Mouse (Mus musculus) heart, embryonic 10.5 days (tissue): Measurements from ENCODE around the gene Gal. TPM values are rescaled to one million over a fixed set of nuclear protein-coding genes. Genes with fewer than 3 reads are reported as not detected.

ENCODE experiments used
- DNase-seq: peaks from one replicate; pipeline ENCODE4 v3.0.0-alpha.2; 2017; ENCODE audit warnings: low spot score
- H3K27ac ChIP-seq: fragments of 300-500 bp; sonication (generic); 2 replicates; pipeline ENCODE4 v1.5.1; 2016; ENCODE audit warnings: mild to moderate bottlenecking
- H3K27me3 ChIP-seq: fragments of 300-500 bp; sonication (generic); 2 replicates; pipeline ENCODE4 v1.6.1; 2016; ENCODE audit warnings: mild to moderate bottlenecking; ENCODE audit not compliant: poor library complexity, insufficient read depth, severe bottlenecking
- H3K36me3 ChIP-seq: fragments of 300-500 bp; sonication (generic); 2 replicates; pipeline ENCODE4 v1.6.1; 2016; ENCODE audit warnings: mild to moderate bottlenecking, moderate library complexity
- H3K4me1 ChIP-seq: fragments of 300-500 bp; sonication (generic); 2 replicates; pipeline ENCODE4 v1.6.1; 2016; ENCODE audit warnings: mild to moderate bottlenecking
- H3K4me3 ChIP-seq: fragments of 300-500 bp; sonication (generic); 2 replicates; pipeline ENCODE4 v1.5.1; 2016; ENCODE audit warnings: mild to moderate bottlenecking, moderate library complexity
- H3K9me3 ChIP-seq: fragments of 300-500 bp; sonication (generic); 2 replicates; pipeline ENCODE4 v1.6.1; 2016; ENCODE audit warnings: mild to moderate bottlenecking, moderate library complexity
- WGBS: fragments of 180-500 bp; shearing (Covaris S2); methylation state at CpG from one replicate; pipeline ENCODE4 v1.1.7; 2016; 5-methylcytosine and 5-hydroxymethylcytosine counted together
- polyA plus RNA-seq: library from polyadenylated mRNA; unstranded; fragments of >200 nt; fragmentation: Nextera tagmentation; extraction: Ambion mirVana; gene quantifications from 2 replicates; pipeline ENCODE4 v1.2.1, GENCODE M21; 2016

Gene Gal
- polyA plus RNA-seq: 13.5 and 14.9 TPM in 2 replicates

DNA sequence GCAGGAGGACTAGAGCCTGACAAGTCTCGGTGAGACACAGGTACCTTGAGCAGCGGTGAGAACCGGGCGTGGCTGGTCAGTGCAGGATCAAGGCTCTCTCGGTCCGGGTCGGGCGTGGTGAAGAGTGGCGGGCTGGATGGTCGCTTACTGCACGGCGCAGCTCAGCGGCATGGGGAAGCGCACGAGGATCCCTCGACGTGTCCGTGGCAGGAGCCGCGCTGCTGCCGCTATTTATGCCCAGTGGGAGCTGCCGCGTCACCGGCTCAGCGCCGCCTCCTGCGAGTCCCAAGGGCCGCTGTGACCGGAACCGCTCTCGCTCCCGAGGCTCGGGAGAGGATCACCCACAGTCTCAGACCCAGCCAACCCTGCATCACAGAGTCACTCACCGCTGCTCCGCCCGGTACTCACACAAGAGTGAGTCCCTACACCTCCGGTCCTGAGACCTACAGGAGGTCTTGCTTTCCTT lies at the start of gene Gal:
TSS of gene Gal (minus strand) at position 277 of the 466 bp plus-strand sequence.
- Histone ChIP-seq H3K4me3 (peak within 1 kb of the TSS; percentile 58), H3K36me3 (no peaks in the 10 kb centered on the region), H3K4me1 (peaks cover 15% of the 10 kb centered on the region), H3K9me3 (no peaks in the 10 kb centered on the region), H3K27me3 (peaks cover 75% of the 10 kb centered on the region), H3K27ac (peak within 1 kb of the TSS; percentile 69)
- 3% methylated on average over 37 of the region's 37 CpGs for WGBS
- no peak for DNase-seq

DNA sequence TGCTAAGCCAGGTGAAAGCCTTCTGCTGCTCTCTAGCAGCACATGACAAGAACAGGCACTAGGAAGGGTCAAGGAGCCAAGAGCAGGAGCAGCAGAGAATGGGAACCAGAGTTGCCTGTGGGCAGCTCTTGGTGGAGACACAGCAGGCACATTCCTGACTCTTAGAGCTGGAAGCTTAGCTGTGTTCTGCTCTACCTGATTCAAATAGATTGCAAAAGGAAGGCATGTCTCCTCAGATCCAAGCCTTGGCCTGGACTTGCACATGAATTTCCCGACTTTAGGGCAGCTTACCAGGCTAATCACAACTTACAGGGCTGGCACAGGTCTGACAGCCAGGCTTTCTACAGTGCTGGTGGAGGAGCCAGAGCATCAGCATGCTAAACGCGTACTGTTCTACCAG lies 45.6 kb upstream of the Gal start:
- Histone ChIP-seq H3K27me3 (no peaks in the 10 kb centered on the region), H3K4me1 (no peaks in the 10 kb centered on the region), H3K27ac (no peak overlapping the region), H3K4me3 (no peak overlapping the region), H3K36me3 (peaks cover 97% of the 10 kb centered on the region), H3K9me3 (no peaks in the 10 kb centered on the region)
- DNase-seq: no peak
- WGBS: 91% methylated on average over 3 of the region's 3 CpGs

DNA sequence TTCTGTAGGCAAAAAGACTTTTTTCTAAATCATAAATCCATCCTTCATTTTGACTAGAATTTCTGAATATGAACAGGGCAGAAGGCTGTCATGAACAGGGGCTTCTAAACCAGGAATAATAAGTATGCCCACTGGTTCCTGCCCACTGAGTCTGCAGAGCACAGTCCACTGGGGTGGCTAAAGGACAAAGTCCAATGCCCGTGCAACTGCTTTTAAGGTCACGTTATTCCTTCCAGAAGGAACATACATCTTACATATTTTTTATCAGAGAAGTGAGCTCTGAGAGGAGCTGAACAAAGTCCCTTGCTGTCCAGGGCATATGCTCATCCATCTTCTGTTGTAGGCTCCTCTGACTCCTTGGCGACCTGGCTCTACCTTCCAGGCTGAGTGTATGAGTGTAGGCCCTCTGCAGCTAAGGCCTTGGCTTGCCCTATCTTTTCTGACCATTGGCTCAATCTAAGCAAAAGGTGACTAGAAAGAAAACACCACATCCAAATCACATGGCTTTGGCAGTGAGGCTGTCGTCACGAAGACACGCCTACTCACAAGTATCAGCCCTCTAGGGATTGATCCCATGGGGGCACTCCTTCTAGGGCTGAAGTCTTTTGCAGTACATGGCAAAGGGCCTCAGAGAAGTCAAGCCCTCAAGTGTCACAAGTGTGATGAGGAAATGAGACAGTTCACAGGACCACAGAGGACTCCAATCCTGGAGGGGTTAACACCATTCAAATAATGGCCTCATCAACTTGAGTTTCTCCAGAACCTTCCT lies 44.2 kb upstream of the Gal start:
- Histone ChIP-seq H3K36me3 (peaks cover 95% of the 10 kb centered on the region), H3K27me3 (no peaks in the 10 kb centered on the region), H3K9me3 (no peaks in the 10 kb centered on the region), H3K4me3 (no peak overlapping the region), H3K4me1 (no peaks in the 10 kb centered on the region), H3K27ac (no peak overlapping the region)
- 88% methylated on average over 6 of the region's 6 CpGs for WGBS
- no peak for DNase-seq

DNA sequence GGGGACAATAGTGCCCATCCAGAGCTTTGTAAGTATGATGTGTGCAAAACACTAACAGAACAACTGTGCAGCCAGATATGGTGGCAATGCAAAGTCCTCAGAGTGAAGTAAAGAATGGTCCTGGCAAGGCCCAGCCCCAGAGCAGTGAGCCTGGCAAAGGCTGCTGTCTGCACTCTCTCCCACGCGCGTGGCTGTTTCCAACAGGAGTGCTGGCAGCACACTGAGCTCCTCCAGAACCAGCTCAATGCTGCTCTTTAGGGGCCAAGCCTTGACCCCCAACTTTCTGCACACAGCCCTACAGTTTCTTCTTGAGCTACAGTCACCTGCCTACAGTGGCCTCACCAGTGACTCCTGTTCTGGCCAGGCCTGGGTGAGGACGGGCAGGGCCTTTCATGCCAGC lies 43.4 kb upstream of the Gal start:
- no peaks in the 10 kb centered on the region for H3K9me3 ChIP-seq
- H3K27ac ChIP-seq: no peak overlapping the region
- H3K4me3 ChIP-seq: no peak overlapping the region
- no peaks in the 10 kb centered on the region for H3K27me3 ChIP-seq
- WGBS: 92% methylated on average over 4 of the region's 4 CpGs
- peaks cover 95% of the 10 kb centered on the region for H3K36me3 ChIP-seq
- no peak for DNase-seq
- H3K4me1 ChIP-seq: no peaks in the 10 kb centered on the region

DNA sequence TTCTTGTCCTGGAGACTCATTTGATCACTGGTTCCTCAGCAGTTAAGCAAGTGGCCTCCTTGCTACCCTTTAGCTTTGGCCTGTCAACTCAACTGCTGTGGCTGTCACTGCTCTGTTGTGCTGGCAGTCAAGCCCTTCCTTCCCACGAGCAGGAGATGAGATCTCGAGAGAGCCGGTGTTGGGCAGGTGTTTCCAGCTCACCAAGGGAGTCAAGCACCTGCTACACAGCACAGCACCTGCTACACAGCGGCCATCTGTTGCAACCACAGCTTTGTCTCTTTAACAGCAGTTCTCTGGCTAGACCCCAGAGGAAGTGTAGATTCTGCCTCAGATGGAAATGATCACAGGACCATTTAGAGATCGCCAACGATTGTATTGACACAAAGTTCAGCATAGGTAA lies 37.3 kb upstream of the Gal start:
- Histone ChIP-seq H3K4me3 (no peak overlapping the region), H3K4me1 (0 out of 2 replicates have a peak, but pooled peaks cover 8% of the 10 kb centered on the region), H3K36me3 (peaks cover 35% of the 10 kb centered on the region), H3K9me3 (no peaks in the 10 kb centered on the region), H3K27ac (no peak overlapping the region), H3K27me3 (no peaks in the 10 kb centered on the region)
- WGBS: 55% methylated on average over 6 of the region's 6 CpGs
- DNase-seq: no peak

DNA sequence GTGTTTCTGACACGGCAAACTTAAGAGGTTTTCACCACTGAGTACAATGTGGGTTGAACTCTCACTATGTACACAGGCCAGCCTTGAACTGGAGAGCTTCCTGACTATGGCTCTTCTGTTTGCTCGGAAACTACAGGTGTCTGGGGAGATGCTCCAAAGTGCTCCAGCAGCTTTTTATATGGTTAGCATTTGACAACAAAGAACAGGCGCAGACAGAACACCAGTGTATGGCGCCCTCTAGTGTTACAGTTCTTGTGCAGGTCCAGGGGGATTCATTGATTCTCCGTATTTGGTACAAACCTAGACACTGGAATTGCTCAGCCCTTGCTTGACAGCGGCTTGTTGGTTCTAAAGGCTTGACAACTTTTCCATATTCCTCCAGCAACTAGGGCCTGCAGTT lies 36.8 kb upstream of the Gal start:
- Histone ChIP-seq H3K4me3 (no peak overlapping the region), H3K9me3 (no peaks in the 10 kb centered on the region), H3K4me1 (0 out of 2 replicates have a peak, but pooled peaks cover 8% of the 10 kb centered on the region), H3K27ac (no peak overlapping the region), H3K27me3 (no peaks in the 10 kb centered on the region), H3K36me3 (peaks cover 32% of the 10 kb centered on the region)
- 35% methylated on average over 6 of the region's 6 CpGs for WGBS
- no peak for DNase-seq

DNA sequence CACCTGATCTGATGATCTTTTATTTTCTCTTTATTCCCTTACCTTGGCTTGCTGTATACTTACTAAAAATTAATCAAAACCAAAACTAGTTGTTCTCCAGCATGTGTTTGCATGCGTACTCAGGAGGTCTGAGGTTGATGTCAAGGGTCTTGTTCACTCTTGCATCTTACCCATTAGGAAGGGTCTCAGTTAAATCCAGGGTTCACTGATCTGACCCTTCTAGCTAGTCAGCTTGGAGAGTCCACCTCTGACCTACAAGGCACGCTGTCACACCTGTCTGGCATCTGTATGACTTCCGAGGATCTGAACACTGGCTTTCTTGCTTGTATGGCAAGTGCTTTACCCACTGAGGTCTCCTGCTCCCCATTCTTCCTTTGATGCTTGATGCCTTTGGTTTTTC lies 36.4 kb upstream of the Gal start:
- no peaks in the 10 kb centered on the region for H3K9me3 ChIP-seq
- H3K4me1 ChIP-seq: 0 out of 2 replicates have a peak, but pooled peaks cover 8% of the 10 kb centered on the region
- 92% methylated on average over 3 of the region's 3 CpGs for WGBS
- H3K36me3 ChIP-seq: peaks cover 28% of the 10 kb centered on the region
- no peak for DNase-seq
- H3K4me3 ChIP-seq: no peak overlapping the region
- H3K27ac ChIP-seq: no peak overlapping the region
- H3K27me3 ChIP-seq: no peaks in the 10 kb centered on the region

DNA sequence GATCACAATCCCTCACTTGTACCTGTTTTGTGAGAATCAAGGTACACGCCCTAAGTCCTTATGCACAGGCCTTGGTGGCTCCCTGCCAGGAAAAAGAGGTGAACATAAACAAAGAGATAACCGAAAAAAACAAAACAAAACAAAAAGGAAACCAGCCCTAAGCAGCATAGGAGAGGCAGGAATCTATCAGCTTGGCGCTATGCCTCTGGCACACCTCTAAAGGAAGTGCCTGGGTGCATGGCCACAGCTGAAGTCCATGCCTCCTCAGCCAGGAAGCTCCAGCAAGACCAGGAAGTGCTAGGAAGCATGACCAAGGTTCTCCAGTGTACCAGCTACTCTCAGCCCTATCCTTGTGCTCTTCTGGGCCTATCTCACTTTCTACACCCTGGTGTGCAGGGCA lies 34.9 kb upstream of the Gal start:
- no peak for DNase-seq
- Histone ChIP-seq H3K4me1 (0 out of 2 replicates have a peak, but pooled peaks cover 8% of the 10 kb centered on the region), H3K9me3 (no peaks in the 10 kb centered on the region), H3K27ac (no peak overlapping the region; the same call in 1 of the 2 replicates), H3K4me3 (no peak overlapping the region), H3K36me3 (0 out of 2 replicates have a peak, but pooled peaks cover 14% of the 10 kb centered on the region), H3K27me3 (no peaks in the 10 kb centered on the region)
- WGBS: 67% methylated on average over 3 of the region's 3 CpGs

DNA sequence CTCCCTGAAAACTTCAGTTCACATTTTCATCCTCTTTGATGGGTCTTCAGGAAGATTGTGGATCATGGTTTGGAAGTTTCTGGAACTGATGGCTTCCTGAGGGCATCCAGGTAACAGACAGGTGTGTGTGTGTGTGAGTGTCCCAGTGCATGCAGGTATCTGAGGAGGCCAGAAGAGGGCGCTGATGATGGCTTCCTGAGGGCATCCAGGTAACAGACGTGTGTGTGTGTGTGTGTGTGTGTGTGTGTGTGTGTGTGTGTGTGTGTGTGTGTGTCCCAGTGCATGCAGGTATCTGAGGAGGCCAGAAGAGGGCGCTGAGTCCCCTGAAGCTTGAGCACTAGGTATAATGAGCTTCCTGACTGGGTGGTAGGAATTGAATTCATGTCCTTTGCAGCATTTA lies 33.0 kb upstream of the Gal start:
- 61% methylated on average over 3 of the region's 3 CpGs for WGBS
- DNase-seq: no peak
- Histone ChIP-seq H3K9me3 (no peaks in the 10 kb centered on the region), H3K27ac (no peak overlapping the region), H3K4me1 (0 out of 2 replicates have a peak, but pooled peaks cover 8% of the 10 kb centered on the region), H3K4me3 (no peak overlapping the region), H3K27me3 (no peaks in the 10 kb centered on the region), H3K36me3 (no peaks in the 10 kb centered on the region)

DNA sequence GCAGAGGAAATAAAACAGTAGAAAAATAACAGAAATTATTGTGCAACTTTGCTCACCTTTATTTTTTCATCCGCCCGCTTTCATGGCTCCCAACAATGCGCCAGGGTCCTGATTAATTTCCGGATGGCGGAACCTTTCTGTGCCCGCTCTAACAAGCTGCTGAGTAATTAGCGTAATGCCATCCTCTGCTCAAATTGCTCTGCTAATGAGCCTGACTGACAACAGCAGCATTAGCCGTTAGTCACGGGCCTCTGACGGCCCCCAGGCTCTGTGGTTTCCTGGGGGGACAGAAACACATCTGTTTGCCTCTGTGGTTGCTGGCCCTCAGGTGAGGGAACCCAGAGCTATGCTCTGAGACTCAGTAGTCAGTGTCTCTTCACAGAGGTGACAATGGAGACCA lies 26.7 kb upstream of the Gal start:
- no peaks in the 10 kb centered on the region for H3K9me3 ChIP-seq
- DNase-seq: no peak
- H3K27ac ChIP-seq: no peak overlapping the region
- no peaks in the 10 kb centered on the region for H3K36me3 ChIP-seq
- no peak overlapping the region for H3K4me3 ChIP-seq
- no peaks in the 10 kb centered on the region for H3K4me1 ChIP-seq
- WGBS: 74% methylated on average over 10 of the region's 10 CpGs
- H3K27me3 ChIP-seq: peaks cover 10% of the 10 kb centered on the region; the same call in 1 of the 2 replicates

DNA sequence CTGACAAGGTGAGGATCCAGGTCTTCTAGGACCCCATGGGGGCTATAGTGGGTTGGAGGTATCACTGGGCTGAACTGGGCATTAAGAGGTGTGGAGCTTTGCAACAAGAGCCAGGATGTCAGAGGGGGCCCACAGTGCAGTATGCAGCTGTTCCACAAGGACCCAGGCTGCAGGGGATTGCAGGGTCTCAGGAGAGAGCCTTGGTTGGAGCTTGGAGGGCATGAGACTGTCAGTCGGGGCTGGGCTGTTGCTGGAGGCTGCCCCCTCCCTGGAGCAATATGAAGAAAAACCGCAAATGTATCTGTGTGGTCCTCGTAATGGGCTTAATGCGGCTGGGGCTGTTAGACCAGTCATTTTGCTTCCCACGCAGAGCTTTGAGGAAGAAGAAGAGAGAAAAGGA lies 26.3 kb upstream of the Gal start:
- Histone ChIP-seq H3K27me3 (peaks cover 10% of the 10 kb centered on the region; the same call in 1 of the 2 replicates), H3K9me3 (no peaks in the 10 kb centered on the region), H3K36me3 (no peaks in the 10 kb centered on the region), H3K4me3 (no peak overlapping the region), H3K27ac (no peak overlapping the region), H3K4me1 (no peaks in the 10 kb centered on the region)
- 80% methylated on average over 5 of the region's 5 CpGs for WGBS
- DNase-seq: no peak

DNA sequence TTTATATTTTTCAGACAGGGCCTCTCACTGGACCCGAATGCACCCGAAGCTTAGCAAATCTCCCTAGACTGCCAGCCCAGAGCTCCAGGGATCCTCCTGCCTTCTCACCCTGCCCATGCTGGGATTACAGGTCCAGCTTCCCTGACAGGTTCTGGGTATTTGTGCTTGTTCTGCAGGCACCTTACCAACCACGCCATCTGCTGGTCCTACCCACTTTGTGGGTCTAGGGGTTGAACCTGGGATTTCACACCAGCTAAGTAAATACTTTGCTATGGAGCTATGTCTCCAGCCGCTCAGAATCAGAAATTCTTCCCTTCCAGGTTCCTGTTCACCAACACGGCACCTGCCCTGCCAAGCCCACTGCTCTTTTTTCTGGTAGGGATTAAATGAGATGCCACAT lies 23.6 kb upstream of the Gal start:
- H3K4me3 ChIP-seq: no peak overlapping the region
- no peak for DNase-seq
- WGBS: 62% methylated on average over 5 of the region's 5 CpGs

DNA sequence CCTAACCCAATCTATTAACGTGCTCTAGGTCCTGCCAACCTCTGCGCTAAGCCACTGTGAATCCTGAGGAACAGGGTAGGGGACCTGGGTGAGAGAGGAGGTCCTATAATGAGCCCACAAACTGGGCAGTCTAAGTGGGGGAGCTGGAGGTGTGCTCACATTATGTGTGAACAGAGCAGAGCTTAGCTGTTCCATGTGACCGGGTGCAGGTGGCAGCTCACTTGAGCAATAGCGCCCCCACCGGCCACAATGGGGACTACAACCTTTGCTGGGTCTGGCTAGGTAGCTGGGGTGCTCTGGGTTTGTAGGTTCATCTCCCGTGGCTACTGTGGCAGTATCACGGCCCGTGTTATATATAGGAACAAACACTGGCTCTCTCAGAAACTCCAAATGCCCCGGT lies 22.5 kb upstream of the Gal start:
- Histone ChIP-seq H3K27me3 (peaks cover 10% of the 10 kb centered on the region; the same call in 1 of the 2 replicates), H3K27ac (no peak overlapping the region), H3K4me3 (no peak overlapping the region), H3K4me1 (peaks cover 13% of the 10 kb centered on the region; the same call in 1 of the 2 replicates), H3K36me3 (no peaks in the 10 kb centered on the region), H3K9me3 (no peaks in the 10 kb centered on the region)
- WGBS: 58% methylated on average over 9 of the region's 9 CpGs
- no peak for DNase-seq

More for the DNA sequence above, 23.6 kb upstream of the Gal start:
- H3K9me3 ChIP-seq: no peaks in the 10 kb centered on the region
- H3K27ac ChIP-seq: no peak overlapping the region
- H3K4me1 ChIP-seq: peaks cover 13% of the 10 kb centered on the region; the same call in 1 of the 2 replicates
- peaks cover 10% of the 10 kb centered on the region; the same call in 1 of the 2 replicates for H3K27me3 ChIP-seq
- H3K36me3 ChIP-seq: no peaks in the 10 kb centered on the region
